Mouse (Mus musculus): ENCODE measurements around the gene Gm12830.

- TF ChIP-seq POLR2A (IDR thresholded peaks at IDR 0.05; ENCODE audit: insufficient read length, low read depth) (no peak), USF1 (IDR thresholded peaks at IDR 0.05; ENCODE audit: low read depth) (no peak)
Measured at GRCm38 (mm10) chr4:114905501-114905900, 84.0 kb downstream of the Gm12830 start.

Data from myocyte (in vitro differentiated cells).